Mouse (Mus musculus): ENCODE measurements around the gene Unk. TPM values are rescaled to one million over a fixed set of nuclear protein-coding genes. Genes with fewer than 3 reads are reported as not detected.

Gene Unk
- polyA plus RNA-seq, 1 experiment = 21.5 TPM

- Histone ChIP-seq H3K36me3 (ENCODE audit: control insufficient read depth, insufficient read depth, low read length) (peaks cover 46% of the 10 kb centered on the region), H3K4me3 (ENCODE audit: low read depth, low read length) (no peak overlapping the region), H3K27ac (ENCODE audit: insufficient read depth, low read depth, low read length) (no peak overlapping the region), H3K27me3 (ENCODE audit: control insufficient read depth, insufficient read depth, low read length) (no peaks in the 10 kb centered on the region), H3K4me1 (ENCODE audit: control insufficient read depth, insufficient read depth, insufficient read length, low read length) (no peaks in the 10 kb centered on the region; the same call in 1 of the 2 replicates)
- TF ChIP-seq POLR2A (IDR thresholded peaks at IDR 0.05; ENCODE audit: low read depth, low read length) = no peak
- no peak for TF ChIP-seq CTCF (IDR thresholded peaks at IDR 0.05; ENCODE audit: extremely low read depth, insufficient read length, insufficient replicate concordance, low read depth, low read length)
- WGBS = 76% methylated on average over 5 of the region's 5 CpGs
Measured at GRCm38 (mm10) chr11:115997662-115998061, 32.5 kb upstream of the Unk start.

- 69% methylated on average over 7 of the region's 7 CpGs for WGBS
- Histone ChIP-seq H3K36me3 (ENCODE audit: control insufficient read depth, insufficient read depth, low read length) (peaks cover 45% of the 10 kb centered on the region), H3K27me3 (ENCODE audit: control insufficient read depth, insufficient read depth, low read length) (no peaks in the 10 kb centered on the region)
Measured at GRCm38 (mm10) chr11:115999027-115999426, 31.1 kb upstream of the Unk start.

DNA sequence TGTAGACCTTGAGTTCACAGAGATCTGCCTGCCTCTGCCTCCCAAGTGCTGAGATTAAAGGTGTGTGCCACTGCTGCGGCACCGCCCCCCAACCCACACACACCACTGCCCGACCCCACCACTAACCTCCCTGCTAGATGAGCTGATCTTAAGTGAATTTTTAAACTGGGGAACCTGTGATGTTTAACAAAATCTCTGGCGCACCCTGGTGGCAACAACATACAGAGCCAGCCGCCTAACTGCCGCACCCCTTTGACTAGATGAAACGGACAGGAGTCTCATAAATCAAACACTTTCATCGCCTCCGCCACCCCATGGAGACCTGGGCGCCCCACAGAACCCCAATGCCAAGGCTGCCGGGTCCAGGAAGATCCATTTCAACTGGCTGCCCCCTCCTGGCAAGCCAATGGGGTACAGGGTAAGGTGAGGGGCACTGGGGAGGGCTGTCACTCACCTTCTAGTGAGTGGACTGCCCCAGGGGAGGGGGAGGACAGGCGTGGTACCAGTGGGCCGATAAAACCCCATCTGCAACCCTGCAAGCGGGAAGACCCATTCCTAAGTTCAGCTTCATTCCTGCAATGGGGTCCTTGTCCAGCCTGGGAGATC is 30.5 kb upstream of the Unk start:
- peaks cover 5% of the 10 kb centered on the region for H3K4me1 ChIP-seq (ENCODE audit: control insufficient read depth, insufficient read depth, insufficient read length, low read length)
- H3K4me3 ChIP-seq (ENCODE audit: low read depth, low read length) = no peak overlapping the region
- H3K27me3 ChIP-seq (ENCODE audit: control insufficient read depth, insufficient read depth, low read length) = no peaks in the 10 kb centered on the region
- no peak overlapping the region for H3K27ac ChIP-seq (ENCODE audit: insufficient read depth, low read depth, low read length)
- peaks cover 43% of the 10 kb centered on the region for H3K36me3 ChIP-seq (ENCODE audit: control insufficient read depth, insufficient read depth, low read length)
- WGBS = 20% methylated on average over 14 of the region's 14 CpGs
- TF ChIP-seq POLR2A (IDR thresholded peaks at IDR 0.05; ENCODE audit: low read depth, low read length) (no peak), CTCF (IDR thresholded peaks at IDR 0.05; ENCODE audit: extremely low read depth, insufficient read length, insufficient replicate concordance, low read depth, low read length) (peak; percentile 61; the same call in 1 of the 2 replicates)

More at GRCm38 (mm10) chr11:115999027-115999426, 31.1 kb upstream of the Unk start:
- H3K27ac ChIP-seq (ENCODE audit: insufficient read depth, low read depth, low read length) = no peak overlapping the region
- TF ChIP-seq POLR2A (IDR thresholded peaks at IDR 0.05; ENCODE audit: low read depth, low read length) = no peak
- no peak for TF ChIP-seq CTCF (IDR thresholded peaks at IDR 0.05; ENCODE audit: extremely low read depth, insufficient read length, insufficient replicate concordance, low read depth, low read length)
- no peak overlapping the region for H3K4me3 ChIP-seq (ENCODE audit: low read depth, low read length)
- H3K4me1 ChIP-seq (ENCODE audit: control insufficient read depth, insufficient read depth, insufficient read length, low read length) = peaks cover 1% of the 10 kb centered on the region; the same call in 1 of the 2 replicates

DNA sequence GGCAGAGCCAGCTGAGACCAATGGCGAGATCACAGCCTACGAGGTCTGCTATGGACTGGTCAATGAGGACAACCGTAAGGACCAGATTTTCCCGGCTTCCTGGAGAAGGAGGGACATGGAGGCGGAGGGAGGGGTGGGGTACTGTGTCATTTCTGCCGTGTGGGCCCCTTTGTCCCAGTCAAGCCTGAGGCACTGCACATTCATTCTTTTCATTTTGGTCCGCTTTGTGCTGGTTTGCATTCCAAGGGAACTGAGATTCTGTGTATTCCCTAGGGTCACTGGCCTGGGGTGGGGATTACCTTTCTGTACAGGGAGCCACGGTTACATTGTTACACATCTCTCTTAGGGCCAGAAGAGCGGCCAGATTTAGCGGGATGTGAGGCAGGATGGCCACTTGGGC is 29.5 kb upstream of the Unk start:
- no peak for TF ChIP-seq CTCF (IDR thresholded peaks at IDR 0.05; ENCODE audit: extremely low read depth, insufficient read length, insufficient replicate concordance, low read depth, low read length)
- no peak for TF ChIP-seq POLR2A (IDR thresholded peaks at IDR 0.05; ENCODE audit: low read depth, low read length)
- Histone ChIP-seq H3K4me1 (ENCODE audit: control insufficient read depth, insufficient read depth, insufficient read length, low read length) (peaks cover 14% of the 10 kb centered on the region), H3K27me3 (ENCODE audit: control insufficient read depth, insufficient read depth, low read length) (no peaks in the 10 kb centered on the region), H3K4me3 (ENCODE audit: low read depth, low read length) (no peak overlapping the region), H3K36me3 (ENCODE audit: control insufficient read depth, insufficient read depth, low read length) (peaks cover 39% of the 10 kb centered on the region), H3K27ac (ENCODE audit: insufficient read depth, low read depth, low read length) (no peak overlapping the region)
- WGBS = 78% methylated on average over 10 of the region's 10 CpGs

DNA sequence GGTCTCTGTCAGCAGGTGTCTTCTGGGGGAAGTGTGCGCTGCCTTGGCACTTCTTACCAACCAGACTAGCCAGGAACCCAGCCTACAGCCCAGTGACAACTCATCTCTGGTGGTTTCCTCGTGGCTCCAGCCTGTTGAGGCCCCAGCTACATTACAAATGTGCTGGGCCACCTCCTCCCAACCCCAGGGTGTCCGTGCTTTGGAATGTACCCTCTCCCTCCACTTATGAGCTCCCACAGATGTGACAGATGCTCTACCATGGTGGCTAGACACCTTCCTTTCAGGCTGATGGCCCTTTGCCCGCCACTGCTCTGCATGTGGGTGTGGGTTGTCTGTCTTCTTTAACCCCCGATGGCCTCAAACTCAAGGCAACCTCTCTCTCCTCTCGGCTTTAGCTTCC is 28.4 kb upstream of the Unk start:
- Histone ChIP-seq H3K4me1 (ENCODE audit: control insufficient read depth, insufficient read depth, insufficient read length, low read length) (peaks cover 24% of the 10 kb centered on the region), H3K27ac (ENCODE audit: insufficient read depth, low read depth, low read length) (no peak overlapping the region), H3K36me3 (ENCODE audit: control insufficient read depth, insufficient read depth, low read length) (peaks cover 38% of the 10 kb centered on the region), H3K4me3 (ENCODE audit: low read depth, low read length) (no peak overlapping the region), H3K27me3 (ENCODE audit: control insufficient read depth, insufficient read depth, low read length) (no peaks in the 10 kb centered on the region)
- no peak for TF ChIP-seq CTCF (IDR thresholded peaks at IDR 0.05; ENCODE audit: extremely low read depth, insufficient read length, insufficient replicate concordance, low read depth, low read length)
- no peak for TF ChIP-seq POLR2A (IDR thresholded peaks at IDR 0.05; ENCODE audit: low read depth, low read length)
- 70% methylated on average over 6 of the region's 6 CpGs for WGBS

GRCm38 (mm10) chr11:116002894-116003293 is 27.2 kb upstream of the Unk start:
- H3K36me3 ChIP-seq (ENCODE audit: control insufficient read depth, insufficient read depth, low read length) = peaks cover 42% of the 10 kb centered on the region
- no peak overlapping the region for H3K27ac ChIP-seq (ENCODE audit: insufficient read depth, low read depth, low read length)
- TF ChIP-seq POLR2A (IDR thresholded peaks at IDR 0.05; ENCODE audit: low read depth, low read length) (no peak), CTCF (IDR thresholded peaks at IDR 0.05; ENCODE audit: extremely low read depth, insufficient read length, insufficient replicate concordance, low read depth, low read length) (no peak)
- H3K4me3 ChIP-seq (ENCODE audit: low read depth, low read length) = no peak overlapping the region
- H3K4me1 ChIP-seq (ENCODE audit: control insufficient read depth, insufficient read depth, insufficient read length, low read length) = peaks cover 24% of the 10 kb centered on the region
- no peaks in the 10 kb centered on the region for H3K27me3 ChIP-seq (ENCODE audit: control insufficient read depth, insufficient read depth, low read length)
- WGBS = 90% methylated on average over 3 of the region's 3 CpGs

- WGBS = 34% methylated on average over 8 of the region's 8 CpGs
- no peak for TF ChIP-seq POLR2A (IDR thresholded peaks at IDR 0.05; ENCODE audit: low read depth, low read length)
- TF ChIP-seq CTCF (IDR thresholded peaks at IDR 0.05; ENCODE audit: extremely low read depth, insufficient read length, insufficient replicate concordance, low read depth, low read length) = no peak
- H3K36me3 ChIP-seq (ENCODE audit: control insufficient read depth, insufficient read depth, low read length) = peaks cover 48% of the 10 kb centered on the region
- H3K27ac ChIP-seq (ENCODE audit: insufficient read depth, low read depth, low read length) = peak overlapping the region; percentile 76
- peaks cover 24% of the 10 kb centered on the region for H3K4me1 ChIP-seq (ENCODE audit: control insufficient read depth, insufficient read depth, insufficient read length, low read length)
- H3K4me3 ChIP-seq (ENCODE audit: low read depth, low read length) = peak overlapping the region; percentile 56
- H3K27me3 ChIP-seq (ENCODE audit: control insufficient read depth, insufficient read depth, low read length) = no peaks in the 10 kb centered on the region
Measured at GRCm38 (mm10) chr11:116004186-116004823, 25.8 kb upstream of the Unk start.

Data from small intestine, adult 2 months (tissue).